Mouse (Mus musculus) myocyte (in vitro differentiated cells): ENCODE measurements around the gene Tnnc1.

Source experiments
- CEBPB ChIP-seq: IDR thresholded peaks from 2 replicates; pipeline ENCODE4 v1.6.1; 2011; ENCODE audit warnings: mild to moderate bottlenecking, moderate library complexity; ENCODE audit not compliant: poor library complexity, insufficient read depth, severe bottlenecking
- E2F4 ChIP-seq: IDR thresholded peaks from one replicate; pipeline ENCODE4 v1.6.1; 2011; ENCODE audit warnings: mild to moderate bottlenecking, control low read depth, moderate library complexity; ENCODE audit not compliant: insufficient read depth
- MAX ChIP-seq: IDR thresholded peaks from one replicate; pipeline ENCODE4 v1.6.1; 2011; ENCODE audit warnings: low read depth, mild to moderate bottlenecking, control low read depth
- MYOG ChIP-seq, 3 experiments: IDR thresholded peaks; one replicate each; pipeline ENCODE4 v1.6.1; 2011; ENCODE audit warnings: control low read depth in 2 of 3, low read depth in 2 of 3, mild to moderate bottlenecking in 2 of 3; ENCODE audit not compliant: insufficient read length in 2 of 3, control insufficient read depth in 1 of 3, insufficient read depth in 1 of 3
- POLR2A ChIP-seq: IDR thresholded peaks from one replicate; pipeline ENCODE4 v1.6.1; 2011; ENCODE audit warnings: low read depth, mild to moderate bottlenecking, control low read depth, moderate library complexity; ENCODE audit not compliant: insufficient read length
- POLR2AphosphoS2 ChIP-seq: IDR thresholded peaks from one replicate; pipeline ENCODE4 v1.6.1; 2011; ENCODE audit warnings: low read depth, control low read depth; ENCODE audit not compliant: insufficient read length
- REST ChIP-seq: IDR thresholded peaks from one replicate; pipeline ENCODE4 v1.6.1; 2011; ENCODE audit warnings: mild to moderate bottlenecking, control low read depth, moderate library complexity; ENCODE audit not compliant: insufficient read depth, insufficient read length
- SRF ChIP-seq: IDR thresholded peaks from one replicate; pipeline ENCODE4 v1.6.1; 2011; ENCODE audit warnings: low read depth; ENCODE audit not compliant: control insufficient read depth, insufficient read length
- TCF12 ChIP-seq: IDR thresholded peaks from one replicate; pipeline ENCODE4 v1.6.1; 2011; ENCODE audit warnings: mild to moderate bottlenecking, control low read depth; ENCODE audit not compliant: poor library complexity, insufficient read depth, severe bottlenecking
- TCF3 ChIP-seq: IDR thresholded peaks from one replicate; pipeline ENCODE4 v1.6.1; 2011; ENCODE audit warnings: low read depth, control low read depth; ENCODE audit not compliant: insufficient read length
- USF1 ChIP-seq: IDR thresholded peaks from one replicate; pipeline ENCODE4 v1.6.1; 2011; ENCODE audit warnings: low read depth, mild to moderate bottlenecking, control low read depth, moderate library complexity

DNA sequence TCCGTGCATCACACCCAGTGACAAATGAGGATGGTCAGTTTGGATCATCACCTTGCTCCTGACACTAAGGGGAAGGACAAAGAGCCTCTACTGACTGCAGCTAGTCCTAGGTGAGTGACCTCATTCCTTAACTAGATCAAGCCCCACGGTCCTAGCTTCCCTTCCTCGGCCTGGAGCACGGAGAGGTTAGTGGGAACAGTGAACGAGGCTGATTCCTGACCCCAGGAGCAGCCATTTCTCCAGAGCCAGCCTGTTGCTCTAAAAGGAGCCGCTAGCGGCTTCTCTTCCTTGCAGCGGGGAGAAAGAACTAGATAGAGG is 2.9 kb upstream of the Tnnc1 start:
- TF ChIP-seq E2F4 (no peak), USF1 (no peak), POLR2A (no peak), CEBPB (no peak), TCF12 (no peak), MAX (no peak), SRF (no peak), POLR2AphosphoS2 (no peak), MYOG (IDR thresholded peaks at IDR 0.05; ENCODE audit: control insufficient read depth in 1 of 3, insufficient read depth in 1 of 3, insufficient read length in 2 of 3, low read depth in 2 of 3) (no peak), TCF3 (no peak), REST (no peak)
